Mouse (Mus musculus) adrenal gland, postnatal 10 days (tissue): ENCODE measurements at regions not wholly inside any gene's neighbourhood (a gene's known extent, or its start where the extent isn't known, plus 50 kb on each side); places are given as distances from the start of the nearest gene placed in this dataset.

Experiments
- DNase-seq: peaks from one replicate; pipeline ENCODE4 v3.0.0; 2021; ENCODE audit warnings: mixed read lengths

- no peak for DNase-seq
These were observed 924.6 kb downstream of the Tbl1xr1 start for GRCm38 (mm10) chr3:23001071-23001470.

- no peak for DNase-seq
These were observed 955.6 kb downstream of the Tbl1xr1 start for GRCm38 (mm10) chr3:23032064-23032463.

- peak; percentile 22 for DNase-seq
These were observed 986.9 kb downstream of the Tbl1xr1 start for GRCm38 (mm10) chr3:23063180-23063965.

GRCm38 (mm10) chr3:23071486-23071885 lies 995.0 kb downstream of the Tbl1xr1 start:
- no peak for DNase-seq
